In the genomic region with DNA sequence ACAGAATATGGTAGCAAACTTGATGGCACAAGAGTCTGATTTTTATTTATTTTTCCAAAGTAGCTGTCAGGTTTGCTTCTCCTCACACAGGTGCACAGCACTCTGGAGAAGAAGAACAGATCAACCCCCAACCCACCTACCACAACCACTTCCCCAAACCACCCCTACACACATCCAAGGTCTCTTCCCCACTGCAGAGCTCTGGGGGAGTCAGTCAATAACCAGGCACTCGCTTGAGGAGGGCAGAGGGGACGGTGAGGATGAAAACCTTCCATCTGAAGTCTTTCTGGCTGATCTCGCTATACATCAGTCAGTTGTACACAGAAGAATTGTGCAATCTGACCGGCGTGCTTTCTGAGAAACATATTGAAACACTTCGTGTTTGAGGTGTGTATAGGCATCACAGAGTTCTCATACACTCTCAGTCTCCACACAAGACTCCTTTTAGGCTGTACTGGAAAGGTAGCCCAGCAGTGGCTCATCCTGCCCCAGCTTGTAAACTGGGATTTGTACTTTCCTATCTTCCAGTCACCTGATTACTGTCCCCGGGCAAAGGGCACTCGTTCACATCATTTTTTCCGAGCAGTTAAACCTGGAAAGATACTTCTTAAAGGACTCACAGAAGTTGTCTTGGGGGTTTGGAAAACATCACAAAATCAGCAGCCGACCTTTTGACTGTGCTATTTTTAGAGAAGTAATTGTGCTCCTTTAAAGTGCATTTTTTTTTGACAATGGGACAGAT, we compare ENCODE assay signal across 12 mouse cellular contexts. TPM values are rescaled to one million over a fixed set of nuclear protein-coding genes. Genes with fewer than 3 reads are reported as not detected.
DNase-seq lines count a peak whose midpoint lies in the region; ATAC-seq and TF ChIP-seq lines count a peak whose summit lies in the region.
"Had no signal": no experiment of that assay in that cellular context is flagged by ENCODE, and none has a peak within 500 bp of the region (broad histone marks: within the 10 kb centered on the region; RNA-seq: fewer than 3 reads in every experiment).

No protein-coding gene starts in this region.

- TF ChIP-seq CTCF in cerebellum, adult 2 months (IDR thresholded peaks at IDR 0.05; ENCODE audit: borderline replicate concordance, insufficient read depth, low read depth, low read length) = no peak

- ATAC-seq in embryonic facial prominence, embryonic 12.5 days (ENCODE audit: insufficient number of reproducible peaks, insufficient read depth, low FRiP score, low TSS enrichment) = no peak
- ATAC-seq in hematopoietic stem cell, adult 5-6 weeks (replicated peaks in 1 of 2; ENCODE audit: insufficient read depth in 1 of 2, low FRiP score in 2 of 2, low TSS enrichment in 1 of 2, low read depth in 1 of 2, poor library complexity in 2 of 2, severe bottlenecking in 2 of 2) = peak; percentile 38 to 61; a peak in 2 of 4 replicates
- ATAC-seq in neural tube, embryonic 14.5 days (ENCODE audit: low read depth) = no peak

- peaks cover 2% of the 10 kb centered on the region; the same call in 1 of the 2 replicates for H3K4me1 ChIP-seq in embryonic facial prominence, embryonic 12.5 days
- peaks cover 14% of the 10 kb centered on the region for H3K4me1 ChIP-seq in embryonic facial prominence, embryonic 10.5 days
- no peaks in the 10 kb centered on the region for H3K4me1 ChIP-seq in neural tube, embryonic 14.5 days (ENCODE audit: control insufficient read depth, insufficient read depth, low read length)
- H3K4me1 ChIP-seq in cerebellum, adult 2 months (ENCODE audit: control insufficient read depth, insufficient read depth, low read length) = 0 out of 2 replicates have a peak, but pooled peaks cover 3% of the 10 kb centered on the region
- H3K4me1 ChIP-seq: liver, embryonic 13.5 days had no signal

- no peak for DNase-seq in embryonic facial prominence, embryonic 10.5 days (ENCODE audit: low spot score)
- peak; percentile 17 for DNase-seq in kidney, adult 18-20 months
- DNase-seq in kidney, postnatal 10 days = no peak
- DNase-seq in cerebellum, adult 2 months = no peak
- DNase-seq in cerebellum, postnatal 4 days (ENCODE audit: low spot score in 2 of 2) = no peak
- DNase-seq: liver, embryonic 13.5 days; right cerebral cortex, postnatal 14 days had no signal

- H3K9ac ChIP-seq in embryonic facial prominence, embryonic 12.5 days = no peak overlapping the region
- no peak overlapping the region for H3K9ac ChIP-seq in neural tube, embryonic 14.5 days (replicated peaks; ENCODE audit: low read depth, low read length)
- H3K9ac ChIP-seq: liver, embryonic 13.5 days had no signal

- H3K4me2 ChIP-seq in embryonic facial prominence, embryonic 12.5 days (replicated peaks) = peak overlapping the region; percentile 80; the same call in 1 of the 2 replicates
- 0 out of 2 replicates have a peak overlapping the region, but pooled peaks have one; percentile 65 for H3K4me2 ChIP-seq in neural tube, embryonic 14.5 days (ENCODE audit: low read depth, low read length)

- TF ChIP-seq POLR2A in cerebellum, adult 2 months (IDR thresholded peaks at IDR 0.05; ENCODE audit: borderline replicate concordance, insufficient read depth, low read length) = no peak

- H3K27me3 ChIP-seq in embryonic facial prominence, embryonic 12.5 days = 0 out of 2 replicates have a peak, but pooled peaks cover 3% of the 10 kb centered on the region
- H3K27me3 ChIP-seq in embryonic facial prominence, embryonic 10.5 days (replicated peaks; ENCODE audit: low read depth, poor library complexity, severe bottlenecking) = peaks cover 30% of the 10 kb centered on the region
- no peaks in the 10 kb centered on the region for H3K27me3 ChIP-seq in neural tube, embryonic 14.5 days (ENCODE audit: control insufficient read depth, insufficient read depth, low read length)
- no peaks in the 10 kb centered on the region for H3K27me3 ChIP-seq in cerebellum, adult 2 months (ENCODE audit: control insufficient read depth, insufficient read depth, low read length)

- 41% methylated on average over 10 of the region's 10 CpGs for WGBS in embryonic facial prominence, embryonic 12.5 days
- WGBS in embryonic facial prominence, embryonic 10.5 days = 55% methylated on average over 10 of the region's 10 CpGs
- 60% methylated on average over 10 of the region's 10 CpGs for WGBS in neural tube, embryonic 14.5 days
- 69% methylated on average over 10 of the region's 10 CpGs for WGBS in cerebellum, adult 2 months

- H3K4me3 ChIP-seq in embryonic facial prominence, embryonic 12.5 days = peak overlapping the region; percentile 39
- H3K4me3 ChIP-seq in embryonic facial prominence, embryonic 10.5 days = no peak overlapping the region
- no peak overlapping the region for H3K4me3 ChIP-seq in neural tube, embryonic 14.5 days (ENCODE audit: low read depth, low read length)
- H3K4me3 ChIP-seq in cerebellum, adult 2 months (replicated peaks; ENCODE audit: insufficient read depth, low read depth, low read length) = no peak overlapping the region
- H3K4me3 ChIP-seq: liver, embryonic 13.5 days had no signal

- H3K27ac ChIP-seq in embryonic facial prominence, embryonic 12.5 days = no peak overlapping the region
- no peak overlapping the region for H3K27ac ChIP-seq in embryonic facial prominence, embryonic 10.5 days (replicated peaks)
- H3K27ac ChIP-seq in neural tube, embryonic 14.5 days (ENCODE audit: low read depth, low read length) = no peak overlapping the region
- no peak overlapping the region for H3K27ac ChIP-seq in cerebellum, adult 2 months (ENCODE audit: insufficient read depth, low read length)
- H3K27ac ChIP-seq: hindbrain, embryonic 13.5 days; liver, embryonic 13.5 days had no signal

- no peaks in the 10 kb centered on the region for H3K36me3 ChIP-seq in embryonic facial prominence, embryonic 12.5 days
- no peaks in the 10 kb centered on the region for H3K36me3 ChIP-seq in embryonic facial prominence, embryonic 10.5 days (replicated peaks)
- no peaks in the 10 kb centered on the region for H3K36me3 ChIP-seq in neural tube, embryonic 14.5 days (ENCODE audit: control insufficient read depth, insufficient read depth, low read length)
- H3K36me3 ChIP-seq: hindbrain, embryonic 13.5 days; liver, embryonic 13.5 days had no signal

- H3K9me3 ChIP-seq in embryonic facial prominence, embryonic 12.5 days = no peaks in the 10 kb centered on the region
- H3K9me3 ChIP-seq in embryonic facial prominence, embryonic 10.5 days = no peaks in the 10 kb centered on the region
- no peaks in the 10 kb centered on the region for H3K9me3 ChIP-seq in neural tube, embryonic 14.5 days (ENCODE audit: control insufficient read depth, low read length)
- H3K9me3 ChIP-seq: hindbrain, embryonic 13.5 days; liver, embryonic 13.5 days had no signal

RNA-seq across cellular contexts. Expression of gene Col8a1, which starts 0.8 kb away (rescaled TPM):
- 19.3 and 27.3 TPM in 2 replicates for polyA plus RNA-seq in embryonic facial prominence, embryonic 12.5 days (2016; fragmentation: Nextera tagmentation; extraction: Ambion mirVana)
- 1.1 and 1.9 TPM in 2 replicates for polyA plus RNA-seq in embryonic facial prominence, embryonic 10.5 days (2016; fragmentation: Nextera tagmentation; extraction: Ambion mirVana)
- not detected in 2 replicates for total RNA-seq in hematopoietic stem cell, adult 5-6 weeks (2017)
- polyA plus RNA-seq in neural tube, embryonic 14.5 days (2014; fragmentation: Nextera tagmentation; extraction: Ambion mirVana) = 2.5 and 4.7 TPM in 2 replicates
- polyA plus RNA-seq in cerebellum, adult 2 months (2012; rRNA removed) = 0.87 and 1.6 TPM in 2 replicates
- total RNA-seq: megakaryocyte progenitor cell, adult 5-6 weeks had no signal

Comparison
In these comparisons a context has a peak if more than half of its experiments do, and no peak if none do; other contexts are left out.
1. ATAC-seq: peak in hematopoietic stem cell, adult 5-6 weeks (2 of 2); none in embryonic facial prominence, embryonic 12.5 days (single experiment) and neural tube, embryonic 14.5 days (single experiment).